Mouse (Mus musculus) G1E (cell line): Measurements from ENCODE around the gene Cenpb.

Source experiments
- CTCF ChIP-seq: IDR thresholded peaks from 2 replicates; pipeline ENCODE4 v1.5.1; 2012; ENCODE audit warnings: low read depth, low read length, inconsistent platforms, mixed read lengths
- GATA1 ChIP-seq: IDR thresholded peaks from 2 replicates; pipeline ENCODE4 v1.6.1; 2012; ENCODE audit warnings: borderline replicate concordance, low read length, inconsistent platforms, mixed read lengths
- TAL1 ChIP-seq: conservative IDR thresholded peaks from 2 replicates; pipeline ENCODE4 v1.6.1; 2012; ENCODE audit warnings: low read depth, low read length, inconsistent platforms, mixed read lengths

GRCm38 (mm10) chr2:131203816-131204409 lies 24.0 kb upstream of the Cenpb start:
- TF ChIP-seq CTCF (no peak), GATA1 (no peak), TAL1 (no peak)
